Mouse (Mus musculus): ENCODE data around the gene 9530053A07Rik.

DNA sequence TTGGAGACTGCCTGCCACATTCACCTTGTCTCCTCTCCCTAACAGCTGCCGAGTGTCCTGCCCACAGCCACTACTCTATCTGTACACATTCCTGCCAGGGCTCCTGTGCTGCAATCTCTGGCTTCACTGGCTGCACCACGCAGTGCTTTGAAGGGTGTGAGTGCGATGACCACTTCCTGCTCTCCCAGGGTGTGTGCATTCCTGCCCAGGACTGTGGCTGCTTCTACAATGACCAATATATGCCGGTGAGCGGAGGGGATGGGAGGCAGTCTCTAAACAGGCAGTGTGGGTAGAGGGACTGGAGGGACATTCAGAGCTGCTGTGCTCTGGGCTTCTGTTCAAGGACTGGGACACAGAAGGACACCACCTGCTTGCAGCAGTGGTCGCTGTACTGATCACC, 30.0 kb downstream of the 9530053A07Rik start:
- TF ChIP-seq CTCF (conservative IDR thresholded peaks at IDR 0.05; ENCODE audit: insufficient read depth, insufficient read length, low read depth, low read length): no peak
- TF ChIP-seq POLR2A (IDR thresholded peaks at IDR 0.05; ENCODE audit: low read depth, low read length): no peak
